Mouse (Mus musculus) hindbrain, embryonic 11.5 days (tissue): Measurements from ENCODE around the gene Tiam1. TPM values are rescaled to one million over a fixed set of nuclear protein-coding genes. Genes with fewer than 3 reads are reported as not detected.
A peak's percentile ranks its signal among the peaks of the same experiment; 100 is the strongest.

ENCODE experiments used
- ATAC-seq: fragments of 200-750 bp; cut with Nextera tagmentation; 2 replicates; pipeline ENCODE4 v1.8.0; 2017; ENCODE audit warnings: mild to moderate bottlenecking, moderate TSS enrichment, moderate library complexity; ENCODE audit not compliant: low FRiP score
- DNase-seq: peaks from one replicate; pipeline ENCODE4 v3.0.0-alpha.2; 2015; ENCODE audit warnings: low spot score
- H3K27ac ChIP-seq: fragments of 300-500 bp; sonication (generic); 2 replicates; pipeline ENCODE4 v1.5.1; 2014; ENCODE audit warnings: mild to moderate bottlenecking, low read depth, low read length
- H3K27me3 ChIP-seq: fragments of 300-500 bp; sonication (generic); 2 replicates; pipeline ENCODE4 v1.6.1; 2014; ENCODE audit warnings: mild to moderate bottlenecking, low read length, moderate library complexity, mixed read lengths; ENCODE audit not compliant: control insufficient read depth, insufficient read depth
- H3K36me3 ChIP-seq: fragments of 300-500 bp; sonication (generic); 2 replicates; pipeline ENCODE4 v1.6.1; 2014; ENCODE audit warnings: mild to moderate bottlenecking, low read length, moderate library complexity, mixed read lengths; ENCODE audit not compliant: control insufficient read depth, insufficient read depth
- H3K4me1 ChIP-seq: fragments of 300-500 bp; sonication (generic); replicated peaks from 2 replicates; pipeline ENCODE4 v1.6.1; 2014; ENCODE audit warnings: low read length, mixed read lengths; ENCODE audit not compliant: control insufficient read depth, insufficient read depth
- H3K4me2 ChIP-seq: fragments of 300-500 bp; sonication (generic); replicated peaks from 2 replicates; pipeline ENCODE4 v1.6.1; 2014; ENCODE audit warnings: mild to moderate bottlenecking, low read depth, low read length
- H3K4me3 ChIP-seq: fragments of 300-500 bp; sonication (generic); 2 replicates; pipeline ENCODE4 v1.5.1; 2014; ENCODE audit warnings: low read depth, low read length
- H3K9ac ChIP-seq: fragments of 300-500 bp; sonication (generic); 2 replicates; pipeline ENCODE4 v1.6.1; 2014; ENCODE audit warnings: low read depth, low read length
- H3K9me3 ChIP-seq: fragments of 300-500 bp; sonication (generic); 2 replicates; pipeline ENCODE4 v1.6.1; 2016; ENCODE audit warnings: low read length; ENCODE audit not compliant: control insufficient read depth
- WGBS: fragments of 180-500 bp; shearing (Covaris S2); extraction: QIAGEN DNeasy Blood & Tissue Kit; methylation state at CpG from one replicate; pipeline ENCODE4 v1.1.7; 2014; 5-methylcytosine and 5-hydroxymethylcytosine counted together
- polyA plus RNA-seq: library from polyadenylated mRNA; unstranded; fragments of >200 nt; fragmentation: Nextera tagmentation; extraction: Ambion mirVana; gene quantifications from 2 replicates; pipeline ENCODE4 v1.2.1, GENCODE M21; 2014

Tiam1 gene
- polyA plus RNA-seq, 1 experiment from 2014 or later: 27.6 TPM

DNA sequence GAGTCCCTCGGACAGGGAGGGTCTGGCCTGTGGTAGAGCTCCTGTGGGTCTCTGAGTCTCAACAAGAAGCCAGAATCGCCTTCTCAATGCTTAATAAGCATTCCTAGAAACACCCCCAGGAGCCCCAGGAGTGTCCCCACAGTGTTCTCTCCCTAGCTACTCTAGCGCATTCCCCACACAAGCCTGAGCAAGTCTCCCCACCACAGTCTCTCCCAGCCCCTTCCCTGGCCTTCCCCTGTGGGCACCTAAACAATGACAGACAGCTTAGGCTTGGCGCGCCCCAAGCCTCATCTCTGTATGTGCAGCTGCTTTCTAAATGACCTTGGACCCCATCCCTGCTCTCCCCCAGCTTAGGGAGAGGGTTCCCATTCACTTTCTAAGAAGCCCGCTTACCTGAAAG, 7.3 kb upstream of the Tiam1 start:
- Histone ChIP-seq H3K27me3 (no peaks in the 10 kb centered on the region), H3K27ac (no peak overlapping the region), H3K4me1 (no peaks in the 10 kb centered on the region), H3K9me3 (no peaks in the 10 kb centered on the region), H3K4me3 (no peak overlapping the region), H3K9ac (no peak overlapping the region), H3K4me2 (no peak overlapping the region), H3K36me3 (no peaks in the 10 kb centered on the region)
- ATAC-seq (no peak), DNase-seq (no peak)
- WGBS: 80% methylated on average over 6 of the region's 6 CpGs

DNA sequence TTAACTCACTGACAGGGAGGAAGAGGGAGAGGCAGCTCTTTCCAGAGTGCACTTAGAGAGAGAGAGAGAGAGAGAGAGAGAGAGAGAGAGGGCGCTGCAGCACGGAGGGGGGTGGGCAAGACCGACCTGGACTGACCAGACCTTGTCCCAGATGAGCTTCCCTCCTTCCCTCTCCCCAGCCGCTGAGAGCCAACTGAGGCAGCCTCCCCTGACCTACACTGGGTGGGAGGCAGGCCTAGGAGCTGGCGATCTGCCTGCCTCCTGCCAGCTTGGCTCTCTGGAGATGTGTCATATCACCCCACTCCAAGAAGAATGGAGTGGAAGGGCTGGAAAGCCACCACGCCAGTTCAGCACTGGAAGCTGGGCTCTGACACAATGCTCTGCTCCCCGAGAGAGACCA, 6.6 kb upstream of the Tiam1 start:
- 61% methylated on average over 6 of the region's 7 CpGs for WGBS
- Histone ChIP-seq H3K9me3 (no peaks in the 10 kb centered on the region), H3K4me2 (no peak overlapping the region), H3K9ac (no peak overlapping the region), H3K27me3 (no peaks in the 10 kb centered on the region), H3K27ac (no peak overlapping the region), H3K4me1 (no peaks in the 10 kb centered on the region), H3K36me3 (no peaks in the 10 kb centered on the region), H3K4me3 (no peak overlapping the region)
- DNase-seq (no peak), ATAC-seq (no peak)

- no peak overlapping the region for H3K4me3 ChIP-seq
- H3K9ac ChIP-seq: no peak overlapping the region
- ATAC-seq (no peak), DNase-seq (no peak)
- no peaks in the 10 kb centered on the region for H3K4me1 ChIP-seq
- H3K4me2 ChIP-seq: no peak overlapping the region
- H3K27me3 ChIP-seq: no peaks in the 10 kb centered on the region
- no peaks in the 10 kb centered on the region for H3K9me3 ChIP-seq
- 75% methylated on average over 9 of the region's 9 CpGs for WGBS
- H3K36me3 ChIP-seq: no peaks in the 10 kb centered on the region
- H3K27ac ChIP-seq: no peak overlapping the region
These were observed 5.8 kb upstream of the Tiam1 start for GRCm38 (mm10) chr16:90149335-90149734.

DNA sequence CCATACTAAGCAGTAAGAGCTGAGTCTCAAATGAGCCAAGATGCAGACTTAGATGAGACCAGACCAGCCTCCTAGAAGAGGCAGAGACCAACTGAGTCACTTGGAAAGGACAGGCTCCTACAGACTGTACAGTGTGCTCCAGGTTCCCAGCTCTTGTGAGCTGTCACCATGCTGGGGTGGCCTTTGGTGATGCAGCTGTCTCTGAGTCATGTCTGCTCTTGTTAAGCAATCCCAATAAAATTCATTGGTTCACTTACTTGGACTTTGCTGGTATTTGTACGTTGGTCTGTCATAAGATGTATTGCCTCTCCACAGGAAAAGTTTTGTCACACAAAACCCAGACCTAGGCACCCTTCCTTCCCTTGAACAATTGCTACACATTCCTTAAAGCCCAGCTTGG, 1.7 kb upstream of the Tiam1 start:
- H3K4me1 ChIP-seq: no peaks in the 10 kb centered on the region
- no peak overlapping the region for H3K27ac ChIP-seq
- H3K4me2 ChIP-seq: no peak overlapping the region
- WGBS: 79% methylated on average over 1 of the region's 1 CpGs
- no peak overlapping the region for H3K9ac ChIP-seq
- no peaks in the 10 kb centered on the region for H3K36me3 ChIP-seq
- H3K27me3 ChIP-seq: no peaks in the 10 kb centered on the region
- ATAC-seq (no peak), DNase-seq (no peak)
- no peaks in the 10 kb centered on the region for H3K9me3 ChIP-seq
- H3K4me3 ChIP-seq: no peak overlapping the region

GRCm38 (mm10) chr16:90144541-90144940, 972 bp upstream of the Tiam1 start:
- Histone ChIP-seq H3K4me2 (peak overlapping the region; percentile 86), H3K36me3 (no peaks in the 10 kb centered on the region), H3K9me3 (no peaks in the 10 kb centered on the region), H3K4me3 (peak overlapping the region; percentile 71), H3K27ac (no peak overlapping the region), H3K4me1 (no peaks in the 10 kb centered on the region), H3K27me3 (no peaks in the 10 kb centered on the region), H3K9ac (peak overlapping the region; percentile 82)
- ATAC-seq (no peak; the same call in 1 of the 2 replicates), DNase-seq (no peak)
- WGBS: 11% methylated on average over 13 of the region's 13 CpGs

GRCm38 (mm10) chr16:90143416-90143759, 181 bp downstream of the Tiam1 start:
- DNase-seq (no peak), ATAC-seq (no peak)
- Histone ChIP-seq H3K36me3 (no peaks in the 10 kb centered on the region), H3K4me1 (no peaks in the 10 kb centered on the region), H3K4me3 (peak overlapping the region; percentile 71), H3K9ac (peak overlapping the region; percentile 72), H3K4me2 (peak overlapping the region; percentile 86), H3K27ac (peak overlapping the region; percentile 82), H3K9me3 (no peaks in the 10 kb centered on the region), H3K27me3 (no peaks in the 10 kb centered on the region)
- WGBS: under 1% methylated on average over 21 of the region's 21 CpGs

- Histone ChIP-seq H3K4me3 (peak overlapping the region; percentile 71), H3K9ac (peak overlapping the region; percentile 72), H3K9me3 (no peaks in the 10 kb centered on the region), H3K27me3 (no peaks in the 10 kb centered on the region), H3K27ac (peak overlapping the region; percentile 82), H3K36me3 (no peaks in the 10 kb centered on the region), H3K4me1 (no peaks in the 10 kb centered on the region), H3K4me2 (peak overlapping the region; percentile 86)
- WGBS: under 1% methylated on average over 57 of the region's 57 CpGs
- DNase-seq: peak; percentile 80
- peak; percentile 25 for ATAC-seq
These were observed 774 bp downstream of the Tiam1 start for GRCm38 (mm10) chr16:90142574-90143415.

GRCm38 (mm10) chr16:90142247-90142573, 1.4 kb downstream of the Tiam1 start:
- peak; percentile 63 for DNase-seq
- WGBS: 1% methylated on average over 20 of the region's 20 CpGs
- H3K9me3 ChIP-seq: no peaks in the 10 kb centered on the region
- peak overlapping the region; percentile 71 for H3K4me3 ChIP-seq
- H3K9ac ChIP-seq: peak overlapping the region; percentile 72
- peak overlapping the region; percentile 86 for H3K4me2 ChIP-seq
- ATAC-seq: no peak
- no peaks in the 10 kb centered on the region for H3K36me3 ChIP-seq
- H3K27ac ChIP-seq: no peak overlapping the region
- no peaks in the 10 kb centered on the region for H3K27me3 ChIP-seq
- no peaks in the 10 kb centered on the region for H3K4me1 ChIP-seq

GRCm38 (mm10) chr16:90141556-90141955, 2.0 kb downstream of the Tiam1 start:
- H3K4me1 ChIP-seq: no peaks in the 10 kb centered on the region
- no peak for ATAC-seq

More at GRCm38 (mm10) chr16:90141556-90141955, 2.0 kb downstream of the Tiam1 start:
- WGBS: 29% methylated on average over 9 of the region's 9 CpGs
- H3K9me3 ChIP-seq: no peaks in the 10 kb centered on the region
- 0 out of 2 replicates have a peak overlapping the region, but pooled peaks have one; percentile 7 for H3K9ac ChIP-seq
- H3K4me2 ChIP-seq: peak overlapping the region; percentile 86
- H3K4me3 ChIP-seq: peak overlapping the region; percentile 71; the same call in 1 of the 2 replicates
- no peaks in the 10 kb centered on the region for H3K27me3 ChIP-seq
- H3K27ac ChIP-seq: no peak overlapping the region
- no peaks in the 10 kb centered on the region for H3K36me3 ChIP-seq
- DNase-seq: peak; percentile 44
